Mouse (Mus musculus) bone marrow, adult 2 months (tissue): ENCODE measurements around the gene Myrip. TPM values are rescaled to one million over a fixed set of nuclear protein-coding genes. Genes with fewer than 3 reads are reported as not detected.

Experiments used
- H3K27ac ChIP-seq: fragments of 200-500 bp; 2 replicates; pipeline ENCODE4 v1.5.1; 2012; ENCODE audit warnings: low read depth, mild to moderate bottlenecking, control low read depth, inconsistent platforms, low read length; ENCODE audit not compliant: control insufficient read depth, poor library complexity, insufficient read depth
- H3K4me1 ChIP-seq: fragments of 200-500 bp; 2 replicates; pipeline ENCODE4 v1.6.1; 2011; ENCODE audit warnings: low read length; ENCODE audit not compliant: control insufficient read depth, insufficient read depth
- H3K4me3 ChIP-seq: fragments of 200-500 bp; replicated peaks from 2 replicates; pipeline ENCODE3; 2011; ENCODE audit warnings: mild to moderate bottlenecking, low read depth, low read length, control low read depth; ENCODE audit not compliant: control insufficient read depth
- CTCF ChIP-seq: fragments of 200-500 bp; IDR thresholded peaks from 2 replicates; pipeline ENCODE4 v1.5.1; 2011; ENCODE audit warnings: low read length, control low read depth; ENCODE audit not compliant: control insufficient read depth, insufficient read depth
- POLR2A ChIP-seq: fragments of 200-500 bp; IDR thresholded peaks from 2 replicates; pipeline ENCODE4 v1.6.1; 2011; ENCODE audit warnings: low read depth, mild to moderate bottlenecking, control low read depth, low read length, borderline replicate concordance; ENCODE audit not compliant: control insufficient read depth
- WGBS: fragments of 180-500 bp; shearing (Covaris S2); methylation state at CpG from one replicate; pipeline ENCODE4 v1.1.7; 2018; 5-methylcytosine and 5-hydroxymethylcytosine counted together
- polyA plus RNA-seq: library from polyadenylated mRNA; stranded (reverse); fragments of >200 nt; gene quantifications from 2 replicates; pipeline ENCODE4 v1.2.4, GENCODE M21; 2011; ENCODE audit warnings: low replicate concordance; ENCODE audit not compliant: missing spikeins, insufficient read depth, insufficient read length

The Myrip gene
- polyA plus RNA-seq, 1 experiment: not detected

DNA sequence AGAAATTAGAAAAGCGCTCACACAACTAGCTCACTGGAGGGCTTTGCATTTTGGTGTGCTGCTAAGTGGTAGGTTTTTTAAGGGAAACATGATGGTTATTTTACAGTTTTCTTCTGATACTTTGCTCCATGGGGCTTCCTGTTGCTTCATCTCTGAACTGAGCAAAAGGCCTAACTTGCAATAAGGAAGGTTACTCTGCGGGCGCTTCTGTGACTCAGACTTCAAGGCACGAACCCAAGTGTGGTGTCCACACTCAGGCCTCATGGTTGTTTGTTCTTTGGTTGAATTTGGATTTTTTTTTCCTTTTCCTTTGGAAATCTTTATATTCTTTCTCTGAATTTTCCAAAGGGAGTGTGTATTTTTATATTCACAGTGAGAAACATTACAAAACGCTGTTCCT, 114.8 kb downstream of the Myrip start:
- Histone ChIP-seq H3K4me1 (no peaks in the 10 kb centered on the region), H3K4me3 (no peak overlapping the region), H3K27ac (no peak overlapping the region)
- 44% methylated on average over 5 of the region's 5 CpGs for WGBS
- TF ChIP-seq CTCF (no peak), POLR2A (no peak)

DNA sequence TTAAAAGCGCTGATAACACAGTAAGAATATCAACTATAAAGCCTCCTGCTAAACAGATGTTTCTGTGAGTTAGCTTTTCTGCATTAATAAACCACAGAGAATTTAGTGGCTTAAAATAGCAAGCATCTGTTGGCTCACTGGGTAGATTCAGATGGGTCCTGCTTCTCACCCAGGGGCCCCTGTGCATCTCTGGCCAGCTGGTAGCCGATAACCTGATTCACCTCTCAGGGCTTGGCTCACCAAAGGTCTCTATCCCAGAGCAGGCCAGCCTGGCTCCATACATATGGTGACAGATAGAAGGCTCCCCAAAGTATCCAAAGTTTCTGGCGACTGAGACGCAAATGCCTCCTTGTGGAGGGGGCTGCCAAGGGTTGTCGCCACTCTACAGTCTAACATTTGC, 115.4 kb downstream of the Myrip start:
- no peak overlapping the region for H3K4me3 ChIP-seq
- H3K27ac ChIP-seq: peak overlapping the region; percentile 38; the same call in 1 of the 2 replicates
- TF ChIP-seq POLR2A: no peak
- TF ChIP-seq CTCF: no peak
- H3K4me1 ChIP-seq: no peaks in the 10 kb centered on the region
- WGBS: 77% methylated on average over 5 of the region's 5 CpGs

DNA sequence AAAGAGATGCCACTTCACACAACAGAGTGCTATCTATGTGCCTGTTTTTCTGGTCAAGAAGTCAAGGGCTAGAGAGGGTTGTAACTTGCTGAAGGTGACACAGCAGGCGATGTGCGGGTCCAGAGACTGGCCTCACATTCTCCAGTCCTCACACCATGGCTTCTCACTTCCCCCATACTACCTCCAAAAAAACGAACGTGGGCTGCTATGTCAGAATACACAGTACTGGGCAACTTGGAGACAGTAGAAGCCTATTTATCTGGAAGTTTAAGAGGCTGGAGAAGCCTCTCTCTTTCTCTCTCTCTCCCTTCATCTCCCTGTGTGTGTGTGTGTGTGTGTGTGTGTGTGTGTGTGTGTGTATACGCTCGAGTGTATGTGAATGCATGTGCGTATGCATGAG, 117.3 kb downstream of the Myrip start:
- H3K4me1 ChIP-seq: no peaks in the 10 kb centered on the region
- H3K4me3 ChIP-seq: no peak overlapping the region
- TF ChIP-seq POLR2A (no peak), CTCF (no peak)
- WGBS: 64% methylated on average over 7 of the region's 7 CpGs
- no peak overlapping the region for H3K27ac ChIP-seq

DNA sequence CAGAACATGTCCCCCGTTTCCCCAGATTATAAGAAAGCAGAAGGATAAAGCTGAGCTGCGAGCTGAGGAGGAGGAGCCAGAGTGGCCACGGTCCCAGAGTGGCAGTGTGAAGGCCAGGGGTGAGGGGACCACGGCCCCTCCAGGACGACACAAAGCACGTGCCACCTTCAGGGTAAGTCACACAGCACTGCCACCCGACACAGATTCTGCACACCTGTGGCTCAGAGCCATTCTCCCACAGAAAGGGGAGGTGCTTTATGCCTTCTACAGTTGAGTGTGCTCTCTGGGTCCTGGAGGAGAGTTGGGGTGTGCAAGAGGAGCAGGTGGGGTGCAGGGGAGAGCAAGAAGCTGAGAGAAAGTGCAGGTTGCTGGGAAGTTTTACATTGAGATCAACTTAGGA, 123.3 kb downstream of the Myrip start:
- TF ChIP-seq CTCF (no peak), POLR2A (no peak)
- WGBS: 69% methylated on average over 7 of the region's 7 CpGs
- H3K27ac ChIP-seq: no peak overlapping the region
- H3K4me3 ChIP-seq: no peak overlapping the region
- H3K4me1 ChIP-seq: no peaks in the 10 kb centered on the region; the same call in 1 of the 2 replicates

GRCm38 (mm10) chr9:120425768-120426167, 124.5 kb downstream of the Myrip start:
- Histone ChIP-seq H3K4me1 (no peaks in the 10 kb centered on the region; the same call in 1 of the 2 replicates), H3K27ac (no peak overlapping the region), H3K4me3 (no peak overlapping the region)
- TF ChIP-seq POLR2A (no peak), CTCF (peak; percentile 29; the same call in 1 of the 2 replicates)
- 37% methylated on average over 5 of the region's 5 CpGs for WGBS

DNA sequence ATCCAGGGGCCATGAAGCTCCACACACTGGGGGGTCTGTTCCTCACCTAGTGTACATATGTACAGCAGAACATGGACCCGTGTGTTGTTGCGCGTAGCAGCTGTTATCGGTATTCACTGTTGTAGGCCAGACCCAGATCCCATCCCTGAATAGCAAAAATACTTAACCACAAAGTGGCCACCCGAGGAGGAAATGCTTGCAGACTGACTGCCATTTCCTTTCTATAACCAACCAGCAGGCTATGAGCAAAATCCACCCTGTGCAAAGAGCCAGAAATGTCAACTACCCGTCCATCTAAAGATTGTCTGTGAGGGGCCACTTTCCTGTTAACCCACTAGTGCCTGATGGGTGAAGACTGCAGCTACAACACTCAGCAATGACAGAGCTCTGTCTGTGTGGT, 126.9 kb downstream of the Myrip start:
- WGBS: 4% methylated on average over 6 of the region's 6 CpGs

GRCm38 (mm10) chr9:120433747-120434146, 132.4 kb downstream of the Myrip start:
- no peaks in the 10 kb centered on the region for H3K4me1 ChIP-seq
- no peak overlapping the region for H3K27ac ChIP-seq
- H3K4me3 ChIP-seq: no peak overlapping the region
- 31% methylated on average over 8 of the region's 8 CpGs for WGBS
- TF ChIP-seq CTCF: peak; percentile 96
- no peak for TF ChIP-seq POLR2A

More for the DNA sequence above, 126.9 kb downstream of the Myrip start:
- TF ChIP-seq CTCF: no peak
- no peak for TF ChIP-seq POLR2A
- no peaks in the 10 kb centered on the region; the same call in 1 of the 2 replicates for H3K4me1 ChIP-seq
- H3K4me3 ChIP-seq: no peak overlapping the region
- H3K27ac ChIP-seq: no peak overlapping the region

GRCm38 (mm10) chr9:120435841-120436240, 134.5 kb downstream of the Myrip start:
- Histone ChIP-seq H3K4me1 (no peaks in the 10 kb centered on the region), H3K27ac (no peak overlapping the region), H3K4me3 (no peak overlapping the region)
- no peak for TF ChIP-seq POLR2A
- no peak for TF ChIP-seq CTCF
- WGBS: 84% methylated on average over 8 of the region's 8 CpGs

DNA sequence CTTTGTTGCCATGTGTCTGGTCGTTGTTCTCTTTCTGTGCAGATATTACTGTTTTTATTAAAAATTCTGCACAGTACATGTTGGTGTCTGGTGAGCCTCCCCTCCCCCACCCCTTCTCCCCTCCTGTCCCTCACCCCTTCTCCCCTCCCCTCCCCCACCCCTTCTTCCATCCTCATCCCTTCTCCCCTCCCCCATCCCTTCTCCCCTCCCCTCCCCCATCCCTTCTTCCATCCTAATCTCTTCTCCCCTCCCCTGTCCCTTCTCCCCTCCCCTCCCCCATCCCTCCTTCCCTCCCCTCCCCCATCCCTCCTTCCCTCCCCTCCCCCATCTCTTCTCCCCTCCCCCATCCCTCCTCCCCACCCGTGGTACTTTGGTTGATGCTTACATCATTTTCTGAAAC, 135.5 kb downstream of the Myrip start:
- Histone ChIP-seq H3K4me3 (no peak overlapping the region), H3K27ac (no peak overlapping the region), H3K4me1 (no peaks in the 10 kb centered on the region)
- WGBS: 61% methylated on average over 2 of the region's 2 CpGs
- TF ChIP-seq POLR2A: no peak
- no peak for TF ChIP-seq CTCF
